Mouse (Mus musculus): ENCODE results near the gene Gnat3.

DNA sequence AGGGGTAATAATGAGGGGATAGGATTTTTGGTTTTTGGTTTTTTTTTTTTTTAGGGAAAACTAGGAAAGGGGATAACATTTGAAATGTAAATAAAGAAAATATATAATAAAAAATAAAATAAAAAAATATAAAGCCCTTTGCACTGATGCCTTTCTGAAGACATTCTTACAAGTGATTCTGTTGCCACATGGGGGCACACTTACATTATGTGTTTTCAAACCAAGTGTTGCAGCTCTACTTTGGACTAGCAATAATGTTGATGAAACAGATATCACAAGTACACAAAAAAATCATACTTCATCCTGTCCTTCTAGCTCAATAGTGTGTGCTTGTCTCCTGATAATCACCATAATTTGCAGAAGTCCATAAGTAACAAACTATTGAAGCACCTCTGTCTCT, 61.0 kb downstream of the Gnat3 start:
- TF ChIP-seq CTCF (IDR thresholded peaks at IDR 0.05; ENCODE audit: borderline replicate concordance, insufficient read depth, low read depth, low read length), result no peak
- no peak for TF ChIP-seq POLR2A (IDR thresholded peaks at IDR 0.05; ENCODE audit: borderline replicate concordance, insufficient read depth, low read length)
